Mouse (Mus musculus) bone marrow, adult 2 months (tissue): ENCODE data around the gene Bsn.

Experiments
- CTCF ChIP-seq: fragments of 200-500 bp; IDR thresholded peaks from 2 replicates; pipeline ENCODE4 v1.5.1; 2011; ENCODE audit warnings: low read length, control low read depth; ENCODE audit not compliant: control insufficient read depth, insufficient read depth
- POLR2A ChIP-seq: fragments of 200-500 bp; IDR thresholded peaks from 2 replicates; pipeline ENCODE4 v1.6.1; 2011; ENCODE audit warnings: low read depth, mild to moderate bottlenecking, control low read depth, low read length, borderline replicate concordance; ENCODE audit not compliant: control insufficient read depth

GRCm38 (mm10) chr9:108083561-108083960 lies 106.6 kb downstream of the Bsn start:
- TF ChIP-seq CTCF: no peak
- TF ChIP-seq POLR2A: no peak
